Mouse (Mus musculus): Measurements from ENCODE around the gene Asb10. TPM values are rescaled to one million over a fixed set of nuclear protein-coding genes. Genes with fewer than 3 reads are reported as not detected.

The Asb10 gene
- total and polyA plus RNA-seq, 3 experiments = 0.12 to 0.32 TPM; not detected in 1

- no peak overlapping the region for H3K9ac ChIP-seq (ENCODE audit: control insufficient read depth, low read depth, low read length, poor library complexity, severe bottlenecking)
- no peaks in the 10 kb centered on the region for H3K36me3 ChIP-seq (ENCODE audit: control insufficient read depth in 1 of 2, insufficient read depth in 2 of 2, low read length in 2 of 2)
- no peaks in the 10 kb centered on the region for H3K4me1 ChIP-seq (ENCODE audit: control insufficient read depth in 1 of 2, insufficient read depth in 2 of 2, low read length in 2 of 2)
- no peak for TF ChIP-seq HCFC1 (IDR thresholded peaks at IDR 0.05; ENCODE audit: low read depth, low read length)
- TF ChIP-seq MAFK (IDR thresholded peaks at IDR 0.05; ENCODE audit: borderline replicate concordance, low read depth, low read length) = no peak
- no peak for TF ChIP-seq E2F4 (IDR thresholded peaks at IDR 0.05; ENCODE audit: borderline replicate concordance, low read depth, low read length)
- TF ChIP-seq BHLHE40 (IDR thresholded peaks at IDR 0.05; ENCODE audit: borderline replicate concordance, low read depth, low read length) = no peak
- no peak for TF ChIP-seq CTCF (IDR thresholded peaks at IDR 0.05 in 2 of 3, conservative IDR thresholded peaks at IDR 0.05 in 1 of 3; ENCODE audit: control insufficient read depth in 1 of 3, insufficient read depth in 1 of 3, low read depth in 2 of 3, low read length in 3 of 3, poor library complexity in 1 of 3, severe bottlenecking in 1 of 3)
- no peak for TF ChIP-seq MYB (IDR thresholded peaks at IDR 0.05; ENCODE audit: low read depth, low read length)
- no peak for TF ChIP-seq ZMIZ1 (IDR thresholded peaks at IDR 0.05; ENCODE audit: low read depth, low read length)
- no peaks in the 10 kb centered on the region for H3K9me3 ChIP-seq (replicated peaks; ENCODE audit: insufficient read depth, low read length)
- no peaks in the 10 kb centered on the region for H3K79me2 ChIP-seq (ENCODE audit: control insufficient read depth, insufficient read depth, low read length, poor library complexity)
- DNase-seq (ENCODE audit: low read depth, low spot score) = no peak
- H3K27ac ChIP-seq (ENCODE audit: control insufficient read depth, low read depth, low read length) = no peak overlapping the region
- H3K27me3 ChIP-seq (ENCODE audit: control insufficient read depth in 1 of 2, insufficient read depth in 2 of 2, low read length in 2 of 2) = peaks cover 9 to 21% of the 10 kb centered on the region in 2 experiments
- H3K4me3 ChIP-seq (ENCODE audit: control insufficient read depth in 1 of 2, insufficient read depth in 1 of 2, low read depth in 2 of 2, low read length in 2 of 2) = no peak overlapping the region
These were observed 10.0 kb upstream of the Asb10 start for GRCm38 (mm10) chr5:24550598-24551316.

- H3K9me3 ChIP-seq (replicated peaks; ENCODE audit: insufficient read depth, low read length) = no peaks in the 10 kb centered on the region
- no peaks in the 10 kb centered on the region for H3K36me3 ChIP-seq (ENCODE audit: control insufficient read depth in 1 of 2, insufficient read depth in 2 of 2, low read length in 2 of 2)
- peaks cover 0 to 8% of the 10 kb centered on the region in 2 experiments; a peak in 2 of 4 replicates for H3K4me1 ChIP-seq (ENCODE audit: control insufficient read depth in 1 of 2, insufficient read depth in 2 of 2, low read length in 2 of 2)
- DNase-seq (ENCODE audit: low read depth, low spot score) = peak; percentile 83
- H3K27ac ChIP-seq (ENCODE audit: control insufficient read depth, low read depth, low read length) = no peak overlapping the region
- H3K4me3 ChIP-seq (ENCODE audit: control insufficient read depth in 1 of 2, insufficient read depth in 1 of 2, low read depth in 2 of 2, low read length in 2 of 2) = no peak overlapping the region
- no peak overlapping the region for H3K9ac ChIP-seq (ENCODE audit: control insufficient read depth, low read depth, low read length, poor library complexity, severe bottlenecking)
- H3K79me2 ChIP-seq (ENCODE audit: control insufficient read depth, insufficient read depth, low read length, poor library complexity) = no peaks in the 10 kb centered on the region
- H3K27me3 ChIP-seq (ENCODE audit: control insufficient read depth in 1 of 2, insufficient read depth in 2 of 2, low read length in 2 of 2) = peaks cover 0 to 5% of the 10 kb centered on the region in 2 experiments; a peak in 2 of 4 replicates
- no peak for TF ChIP-seq POLR2A (IDR thresholded peaks at IDR 0.05; ENCODE audit: control insufficient read depth in 1 of 2, insufficient read depth in 1 of 2, low read depth in 1 of 2, low read length in 2 of 2, poor library complexity in 1 of 2)
- 0 out of 2 replicates have a peak, but pooled peaks have one; percentile 39 for TF ChIP-seq MAZ (IDR thresholded peaks at IDR 0.05; ENCODE audit: low read depth, low read length)
- TF ChIP-seq POLR2AphosphoS2 (IDR thresholded peaks at IDR 0.05; ENCODE audit: low read length) = no peak
- TF ChIP-seq EP300 (IDR thresholded peaks at IDR 0.05; ENCODE audit: low read depth in 1 of 2, low read length in 2 of 2) = no peak
- TF ChIP-seq USF2 (IDR thresholded peaks at IDR 0.05; ENCODE audit: borderline replicate concordance in 1 of 2, insufficient read depth in 1 of 2, low read depth in 1 of 2, low read length in 2 of 2) = no peak
- TF ChIP-seq ELF1 (IDR thresholded peaks at IDR 0.05; ENCODE audit: low read depth, low read length) = 0 out of 2 replicates have a peak, but pooled peaks have one; percentile 7
- TF ChIP-seq SIN3A (IDR thresholded peaks at IDR 0.05; ENCODE audit: low read length) = peak; percentile 48; the same call in 1 of the 2 replicates
- no peak for TF ChIP-seq E2F4 (IDR thresholded peaks at IDR 0.05; ENCODE audit: borderline replicate concordance, low read depth, low read length)
- no peak for TF ChIP-seq UBTF (IDR thresholded peaks at IDR 0.05; ENCODE audit: borderline replicate concordance, insufficient read depth, low read depth, low read length)
- TF ChIP-seq RCOR1 (IDR thresholded peaks at IDR 0.05; ENCODE audit: low read depth, low read length) = no peak
- TF ChIP-seq ZKSCAN1 (IDR thresholded peaks at IDR 0.05; ENCODE audit: low read depth, low read length) = no peak
- no peak for TF ChIP-seq CHD1 (IDR thresholded peaks at IDR 0.05; ENCODE audit: low read depth, low read length)
- TF ChIP-seq SMC3 (IDR thresholded peaks at IDR 0.05; ENCODE audit: low read depth, low read length) = no peak
- no peak for TF ChIP-seq ZNF384 (IDR thresholded peaks at IDR 0.05; ENCODE audit: low read depth, low read length)
- no peak for TF ChIP-seq ZMIZ1 (IDR thresholded peaks at IDR 0.05; ENCODE audit: low read depth, low read length)
- no peak for TF ChIP-seq USF1 (IDR thresholded peaks at IDR 0.05; ENCODE audit: low read depth, low read length)
- no peak for TF ChIP-seq BHLHE40 (IDR thresholded peaks at IDR 0.05; ENCODE audit: borderline replicate concordance, low read depth, low read length)
- no peak for TF ChIP-seq MXI1 (IDR thresholded peaks at IDR 0.05; ENCODE audit: low read depth, low read length)
- TF ChIP-seq NELFE (IDR thresholded peaks at IDR 0.05; ENCODE audit: low read depth, low read length) = no peak
- TF ChIP-seq MAFK (IDR thresholded peaks at IDR 0.05; ENCODE audit: borderline replicate concordance, low read depth, low read length) = no peak
- no peak for TF ChIP-seq NRF1 (IDR thresholded peaks at IDR 0.05; ENCODE audit: insufficient read depth, low read depth, low read length, poor library complexity, severe bottlenecking)
- no peak for TF ChIP-seq MYB (IDR thresholded peaks at IDR 0.05; ENCODE audit: low read depth, low read length)
- no peak for TF ChIP-seq KAT2A (conservative IDR thresholded peaks at IDR 0.05; ENCODE audit: low read depth, low read length)
- TF ChIP-seq GABPA (IDR thresholded peaks at IDR 0.05; ENCODE audit: low read depth, low read length) = no peak; the same call in 1 of the 2 replicates
- no peak for TF ChIP-seq RAD21 (IDR thresholded peaks at IDR 0.05; ENCODE audit: low read depth, low read length)
- peak; percentile 82 for TF ChIP-seq HCFC1 (IDR thresholded peaks at IDR 0.05; ENCODE audit: low read depth, low read length)
- no peak for TF ChIP-seq CHD2 (IDR thresholded peaks at IDR 0.05; ENCODE audit: low read length)
- no peak for TF ChIP-seq TAL1 (IDR thresholded peaks at IDR 0.05; ENCODE audit: low read length)
These were observed 1.9 kb upstream of the Asb10 start for GRCm38 (mm10) chr5:24542643-24543042.
